Mouse (Mus musculus) forebrain, embryonic 16.5 days (tissue): Measurements from ENCODE around the gene Siglece. TPM values are rescaled to one million over a fixed set of nuclear protein-coding genes. Genes with fewer than 3 reads are reported as not detected.
"Not testable (repeated sequence)": the region's sequence is repeated elsewhere in the genome, so short reads cannot be mapped to it uniquely, and the experiment has no call there.

Experiments used
- ATAC-seq: fragments of 200-750 bp; cut with Nextera tagmentation; 2 replicates; pipeline ENCODE4 v1.8.0; 2017; ENCODE audit warnings: mild to moderate bottlenecking, moderate library complexity
- H3K27ac ChIP-seq: fragments of 300-500 bp; sonication (generic); 2 replicates; pipeline ENCODE4 v1.5.1; 2014; ENCODE audit warnings: low read length, control low read depth
- H3K27me3 ChIP-seq: fragments of 300-500 bp; sonication (generic); replicated peaks from 2 replicates; pipeline ENCODE4 v1.6.1; 2014; ENCODE audit warnings: low read length; ENCODE audit not compliant: control insufficient read depth, insufficient read depth
- H3K36me3 ChIP-seq: fragments of 300-500 bp; sonication (generic); 2 replicates; pipeline ENCODE4 v1.6.1; 2014; ENCODE audit not compliant: control insufficient read depth, insufficient read depth
- H3K4me1 ChIP-seq: fragments of 300-500 bp; sonication (generic); replicated peaks from 2 replicates; pipeline ENCODE4 v1.6.1; 2014; ENCODE audit warnings: low read length; ENCODE audit not compliant: control insufficient read depth, insufficient read depth
- H3K4me2 ChIP-seq: fragments of 300-500 bp; sonication (generic); 2 replicates; pipeline ENCODE4 v1.6.1; 2014; ENCODE audit warnings: mild to moderate bottlenecking, low read length, control low read depth
- H3K4me3 ChIP-seq: fragments of 300-500 bp; sonication (generic); replicated peaks from 2 replicates; pipeline ENCODE4 v1.5.1; 2014; ENCODE audit warnings: mild to moderate bottlenecking, low read length, control low read depth
- H3K9ac ChIP-seq: fragments of 300-500 bp; sonication (generic); replicated peaks from 2 replicates; pipeline ENCODE4 v1.6.1; 2014; ENCODE audit warnings: low read depth, low read length, control low read depth
- H3K9me3 ChIP-seq: fragments of 300-500 bp; sonication (generic); 2 replicates; pipeline ENCODE4 v1.6.1; 2016; ENCODE audit warnings: low read length; ENCODE audit not compliant: control insufficient read depth
- WGBS: fragments of 180-500 bp; shearing (Covaris S2); extraction: QIAGEN DNeasy Blood & Tissue Kit; methylation state at CpG from one replicate; pipeline ENCODE4 v1.1.7; 2014; 5-methylcytosine and 5-hydroxymethylcytosine counted together
- polyA plus RNA-seq: library from polyadenylated mRNA; unstranded; fragments of >200 nt; fragmentation: Nextera tagmentation; extraction: Ambion mirVana; gene quantifications from 2 replicates; pipeline ENCODE4 v1.2.1, GENCODE M21; 2015

Gene Siglece
- polyA plus RNA-seq, 1 experiment from 2014 or later = 0.29 TPM

- Histone ChIP-seq H3K27me3 (no peaks in the 10 kb centered on the region), H3K27ac (no peak overlapping the region), H3K4me2 (peak overlapping the region; percentile 51), H3K4me3 (peak overlapping the region; percentile 54), H3K9ac (peak overlapping the region; percentile 43), H3K36me3 (peaks cover 14% of the 10 kb centered on the region), H3K4me1 (peaks cover 8% of the 10 kb centered on the region), H3K9me3 (no peaks in the 10 kb centered on the region)
- peak; percentile 58 for ATAC-seq
- 67% methylated on average over 11 of the region's 11 CpGs for WGBS
Observed at GRCm38 (mm10) chr7:43671064-43671808, 11.3 kb upstream of the Siglece start.

GRCm38 (mm10) chr7:43668582-43668981 is 8.6 kb upstream of the Siglece start:
- Histone ChIP-seq H3K36me3 (no peaks in the 10 kb centered on the region), H3K9me3 (no peaks in the 10 kb centered on the region), H3K4me3 (no peak overlapping the region), H3K27me3 (no peaks in the 10 kb centered on the region), H3K4me1 (peaks cover 8% of the 10 kb centered on the region), H3K27ac (no peak overlapping the region), H3K9ac (no peak overlapping the region), H3K4me2 (no peak overlapping the region)
- 14% methylated on average over 3 of the region's 3 CpGs for WGBS
- ATAC-seq = no peak

- H3K9me3 ChIP-seq, H3K36me3 ChIP-seq, H3K27ac ChIP-seq, H3K27me3 ChIP-seq, ATAC-seq, H3K9ac ChIP-seq, H3K4me3 ChIP-seq, H3K4me1 ChIP-seq, H3K4me2 ChIP-seq: not testable (repeated sequence)
- WGBS = 96% methylated on average over 4 of the region's 4 CpGs
Observed at GRCm38 (mm10) chr7:43667221-43667620, 7.3 kb upstream of the Siglece start.

- H3K36me3 ChIP-seq = no peaks in the 10 kb centered on the region
- no peaks in the 10 kb centered on the region for H3K27me3 ChIP-seq
- no peak for ATAC-seq
- H3K4me2 ChIP-seq = no peak overlapping the region
- no peak overlapping the region for H3K27ac ChIP-seq
- H3K4me1 ChIP-seq = no peaks in the 10 kb centered on the region
- 88% methylated on average over 1 of the region's 1 CpGs for WGBS
- no peak overlapping the region for H3K4me3 ChIP-seq
- no peak overlapping the region for H3K9ac ChIP-seq
- no peaks in the 10 kb centered on the region for H3K9me3 ChIP-seq
Observed at GRCm38 (mm10) chr7:43662804-43663203, 2.8 kb upstream of the Siglece start.

GRCm38 (mm10) chr7:43656232-43656631 is 3.7 kb downstream of the Siglece start:
- Histone ChIP-seq H3K4me3 (no peak overlapping the region), H3K4me1 (no peaks in the 10 kb centered on the region), H3K36me3 (no peaks in the 10 kb centered on the region), H3K27ac (no peak overlapping the region), H3K27me3 (no peaks in the 10 kb centered on the region), H3K4me2 (no peak overlapping the region), H3K9me3 (no peaks in the 10 kb centered on the region), H3K9ac (no peak overlapping the region)
- WGBS = 85% methylated on average over 6 of the region's 6 CpGs
- no peak for ATAC-seq

- no peak overlapping the region for H3K4me3 ChIP-seq
- H3K4me1 ChIP-seq = no peaks in the 10 kb centered on the region
- no peak overlapping the region for H3K4me2 ChIP-seq
- no peak for ATAC-seq
- 82% methylated on average over 3 of the region's 3 CpGs for WGBS
- H3K27ac ChIP-seq = no peak overlapping the region
- H3K27me3 ChIP-seq = no peaks in the 10 kb centered on the region
- no peak overlapping the region for H3K9ac ChIP-seq
- H3K9me3 ChIP-seq = no peaks in the 10 kb centered on the region
- H3K36me3 ChIP-seq = no peaks in the 10 kb centered on the region
Observed at GRCm38 (mm10) chr7:43654519-43654918, 5.4 kb downstream of the Siglece start.

GRCm38 (mm10) chr7:43652683-43653082 is 7.3 kb downstream of the Siglece start:
- Histone ChIP-seq H3K9ac (no peak overlapping the region), H3K36me3 (no peaks in the 10 kb centered on the region), H3K4me3 (no peak overlapping the region), H3K4me1 (no peaks in the 10 kb centered on the region), H3K27ac (no peak overlapping the region), H3K4me2 (no peak overlapping the region), H3K9me3 (no peaks in the 10 kb centered on the region), H3K27me3 (no peaks in the 10 kb centered on the region)
- 86% methylated on average over 6 of the region's 6 CpGs for WGBS
- no peak for ATAC-seq

GRCm38 (mm10) chr7:43643046-43643652 is 16.8 kb downstream of the Siglece start:
- Histone ChIP-seq H3K36me3 (no peaks in the 10 kb centered on the region), H3K4me3 (no peak overlapping the region), H3K4me1 (no peaks in the 10 kb centered on the region), H3K4me2 (no peak overlapping the region), H3K9me3 (no peaks in the 10 kb centered on the region), H3K27ac (no peak overlapping the region), H3K9ac (no peak overlapping the region), H3K27me3 (no peaks in the 10 kb centered on the region)
- 85% methylated on average over 17 of the region's 17 CpGs for WGBS
- ATAC-seq = no peak

GRCm38 (mm10) chr7:43642587-43642986 is 17.4 kb downstream of the Siglece start:
- Histone ChIP-seq H3K27ac (no peak overlapping the region), H3K27me3 (no peaks in the 10 kb centered on the region), H3K4me2 (no peak overlapping the region), H3K36me3 (no peaks in the 10 kb centered on the region), H3K9ac (no peak overlapping the region), H3K4me3 (no peak overlapping the region), H3K9me3 (no peaks in the 10 kb centered on the region), H3K4me1 (no peaks in the 10 kb centered on the region)
- WGBS = 83% methylated on average over 5 of the region's 5 CpGs
- ATAC-seq = no peak
